Mouse (Mus musculus): ENCODE data around the gene Tbc1d10b.

GRCm38 (mm10) chr7:127213930-127214329 lies 5.7 kb upstream of the Tbc1d10b start:
- no peak for TF ChIP-seq CTCF (conservative IDR thresholded peaks at IDR 0.05; ENCODE audit: insufficient read depth, insufficient read length, low read depth, low read length)
- TF ChIP-seq POLR2A (IDR thresholded peaks at IDR 0.05; ENCODE audit: low read depth, low read length) = no peak
